Mouse (Mus musculus): Measurements from ENCODE around the gene Aig1.

GRCm38 (mm10) chr10:13844864-13845263 is 23.9 kb downstream of the Aig1 start:
- TF ChIP-seq CTCF (IDR thresholded peaks at IDR 0.05; ENCODE audit: extremely low read depth, insufficient read depth, insufficient read length, insufficient replicate concordance) (no peak), POLR2A (IDR thresholded peaks at IDR 0.05; ENCODE audit: low read depth, low read length) (no peak)
